Mouse (Mus musculus) lung, embryonic 15.5 days (tissue): ENCODE results near the gene Numb. TPM values are rescaled to one million over a fixed set of nuclear protein-coding genes. Genes with fewer than 3 reads are reported as not detected.

Source experiments
- ATAC-seq: fragments of 200-750 bp; cut with Nextera tagmentation; 2 replicates; pipeline ENCODE4 v1.8.0; 2017; ENCODE audit warnings: moderate number of reproducible peaks, borderline replicate concordance; ENCODE audit not compliant: low FRiP score, low TSS enrichment; ENCODE audit errors: extremely low read depth
- H3K27ac ChIP-seq: fragments of 300-500 bp; sonication (generic); 2 replicates; pipeline ENCODE4 v1.5.1; 2015; ENCODE audit warnings: moderate library complexity, mild to moderate bottlenecking, inconsistent platforms
- H3K27me3 ChIP-seq: fragments of 300-500 bp; sonication (generic); 2 replicates; pipeline ENCODE4 v1.6.1; 2015; ENCODE audit warnings: inconsistent platforms
- H3K36me3 ChIP-seq: fragments of 300-500 bp; sonication (generic); 2 replicates; pipeline ENCODE4 v1.6.1; 2015; ENCODE audit warnings: inconsistent platforms
- H3K4me1 ChIP-seq: fragments of 300-500 bp; sonication (generic); 2 replicates; pipeline ENCODE4 v1.6.1; 2015; ENCODE audit warnings: inconsistent platforms
- H3K4me2 ChIP-seq: fragments of 300-500 bp; sonication (generic); 2 replicates; pipeline ENCODE4 v1.6.1; 2015; ENCODE audit warnings: inconsistent platforms, mild to moderate bottlenecking, moderate library complexity
- H3K4me3 ChIP-seq: fragments of 300-500 bp; sonication (generic); 2 replicates; pipeline ENCODE4 v1.5.1; 2015; ENCODE audit warnings: mild to moderate bottlenecking, inconsistent platforms
- H3K9ac ChIP-seq: fragments of 300-500 bp; sonication (generic); 2 replicates; pipeline ENCODE4 v1.6.1; 2015; ENCODE audit warnings: inconsistent platforms
- H3K9me3 ChIP-seq: fragments of 300-500 bp; sonication (generic); 2 replicates; pipeline ENCODE4 v1.6.1; 2016; ENCODE audit warnings: inconsistent platforms
- WGBS: fragments of 180-500 bp; shearing (Covaris S2); methylation state at CpG from one replicate; pipeline ENCODE4 v1.1.7; 2015; 5-methylcytosine and 5-hydroxymethylcytosine counted together
- polyA plus RNA-seq: library from polyadenylated mRNA; unstranded; fragments of >200 nt; fragmentation: Nextera tagmentation; extraction: Ambion mirVana; gene quantifications from 2 replicates; pipeline ENCODE4 v1.2.1, GENCODE M21; 2015

Gene Numb
- polyA plus RNA-seq, 1 experiment from 2014 or later = 40.9 TPM

DNA sequence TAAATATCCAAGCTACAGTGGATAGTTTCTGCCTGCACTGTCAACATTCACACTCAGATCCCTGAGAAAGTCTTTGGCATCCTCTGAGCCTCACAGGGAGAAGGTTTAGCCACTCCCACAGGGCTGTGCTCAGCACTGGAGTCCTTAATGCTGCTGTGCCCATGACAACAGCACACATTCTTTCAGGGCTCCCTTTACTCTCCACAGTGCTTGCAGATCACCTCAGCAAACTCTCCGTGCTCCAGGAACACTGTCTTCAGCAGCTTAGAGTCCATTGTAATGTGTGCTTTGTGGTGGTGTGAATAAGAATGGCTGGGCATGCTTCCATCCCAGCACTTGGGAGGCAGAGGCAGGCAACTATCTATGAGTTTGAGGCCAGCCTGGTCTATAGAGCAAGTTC is 172.5 kb downstream of the Numb start:
- H3K4me3 ChIP-seq = no peak overlapping the region
- no peaks in the 10 kb centered on the region for H3K9me3 ChIP-seq
- H3K9ac ChIP-seq = no peak overlapping the region
- no peak overlapping the region for H3K4me2 ChIP-seq
- H3K36me3 ChIP-seq = no peaks in the 10 kb centered on the region
- H3K4me1 ChIP-seq = peaks cover 12% of the 10 kb centered on the region
- 41% methylated on average over 1 of the region's 1 CpGs for whole genome bisulfite sequencing
- no peak for ATAC-seq
- no peaks in the 10 kb centered on the region for H3K27me3 ChIP-seq
- no peak overlapping the region for H3K27ac ChIP-seq

Other genes starting within 250 kb of the Numb start
- gene Psen1, start 233.8 kb downstream of the Numb start, polyA plus RNA-seq = 51.7 and 52.6 TPM in 2 replicates
- 0.69 and 0.93 TPM in 2 replicates for gene Papln, start 158.3 kb downstream of the Numb start, polyA plus RNA-seq
- gene Riox1, start 28.7 kb upstream of the Numb start, polyA plus RNA-seq = 14.2 and 16.2 TPM in 2 replicates
- not detected in 2 replicates for gene Heatr4, start 62.9 kb upstream of the Numb start, polyA plus RNA-seq
- gene Acot2, start 65.9 kb upstream of the Numb start, polyA plus RNA-seq = 36.2 and 41.2 TPM in 2 replicates
- 85.5 and 92.8 TPM in 2 replicates for gene Acot1, start 87.6 kb upstream of the Numb start, polyA plus RNA-seq
- gene Acot4, start 116.4 kb upstream of the Numb start, polyA plus RNA-seq = 0.44 and 0.50 TPM in 2 replicates
- not detected in 2 replicates for gene Gm49366, start 117.0 kb upstream of the Numb start, polyA plus RNA-seq
- 0.30 and 0.33 TPM in 2 replicates for gene Acot3, start 130.2 kb upstream of the Numb start, polyA plus RNA-seq
- gene Acot5, start 147.4 kb upstream of the Numb start, polyA plus RNA-seq = not detected in 2 replicates
- gene Acot6, start 178.7 kb upstream of the Numb start, polyA plus RNA-seq = 1.6 TPM in 2 replicates
- 4.8 and 6.1 TPM in 2 replicates for gene Dnal1, start 192.4 kb upstream of the Numb start, polyA plus RNA-seq
- gene Pnma1, start 226.6 kb upstream of the Numb start, polyA plus RNA-seq = 1.8 TPM in 2 replicates